Mouse (Mus musculus): ENCODE data around the gene Gdf2. TPM values are rescaled to one million over a fixed set of nuclear protein-coding genes. Genes with fewer than 3 reads are reported as not detected.

The Gdf2 gene
- polyA plus RNA-seq (2016; fragmentation: Nextera tagmentation; extraction: Ambion mirVana) = 0.69 and 4.3 TPM in 2 replicates

- 17% methylated on average over 8 of the region's 8 CpGs for whole genome bisulfite sequencing
- DNase-seq (ENCODE audit: low spot score) = no peak
- H3K27me3 ChIP-seq (ENCODE audit: insufficient read depth, poor library complexity, severe bottlenecking) = peaks cover 12% of the 10 kb centered on the region; the same call in 1 of the 2 replicates
- H3K27ac ChIP-seq = 0 out of 2 replicates have a peak within 1 kb of the TSS, but pooled peaks have one; percentile 44
- no peak within 1 kb of the TSS for H3K4me3 ChIP-seq
- no peaks in the 10 kb centered on the region for H3K36me3 ChIP-seq
- H3K9me3 ChIP-seq = no peaks in the 10 kb centered on the region
- H3K4me1 ChIP-seq = peaks cover 29% of the 10 kb centered on the region
Observed at GRCm38 (mm10) chr14:33940739-33941138, at the start of gene Gdf2. Gene Gdf2 (plus strand): TSS chr14:33941039.

- 87% methylated on average over 3 of the region's 3 CpGs for WGBS
- H3K9me3 ChIP-seq = no peaks in the 10 kb centered on the region
- peaks cover 7% of the 10 kb centered on the region; the same call in 1 of the 2 replicates for H3K27me3 ChIP-seq (ENCODE audit: insufficient read depth, poor library complexity, severe bottlenecking)
- DNase-seq (ENCODE audit: low spot score) = no peak
- no peak overlapping the region for H3K27ac ChIP-seq
- H3K36me3 ChIP-seq = no peaks in the 10 kb centered on the region
- no peak overlapping the region for H3K4me3 ChIP-seq
- H3K4me1 ChIP-seq = peaks cover 8% of the 10 kb centered on the region
Observed at GRCm38 (mm10) chr14:33891507-33891906, 49.3 kb upstream of the Gdf2 start.

- Histone ChIP-seq H3K27ac (no peak overlapping the region), H3K9me3 (no peaks in the 10 kb centered on the region), H3K4me1 (peaks cover 11% of the 10 kb centered on the region), H3K4me3 (no peak overlapping the region), H3K36me3 (no peaks in the 10 kb centered on the region), H3K27me3 (ENCODE audit: insufficient read depth, poor library complexity, severe bottlenecking) (peaks cover 14% of the 10 kb centered on the region; the same call in 1 of the 2 replicates)
- 77% methylated on average over 5 of the region's 5 CpGs for WGBS
- DNase-seq (ENCODE audit: low spot score) = peak; percentile 38
Observed at GRCm38 (mm10) chr14:33895777-33896176, 45.1 kb upstream of the Gdf2 start.

- Histone ChIP-seq H3K27ac (no peak overlapping the region), H3K27me3 (ENCODE audit: insufficient read depth, poor library complexity, severe bottlenecking) (peaks cover 14% of the 10 kb centered on the region; the same call in 1 of the 2 replicates), H3K4me3 (no peak overlapping the region), H3K4me1 (peaks cover 11% of the 10 kb centered on the region), H3K36me3 (no peaks in the 10 kb centered on the region), H3K9me3 (no peaks in the 10 kb centered on the region)
- WGBS = 24% methylated on average over 9 of the region's 9 CpGs
- no peak for DNase-seq (ENCODE audit: low spot score)
Observed at GRCm38 (mm10) chr14:33896628-33897300, 44.1 kb upstream of the Gdf2 start.

GRCm38 (mm10) chr14:33902783-33903182 is 38.1 kb upstream of the Gdf2 start:
- WGBS = 88% methylated on average over 4 of the region's 4 CpGs
- Histone ChIP-seq H3K9me3 (no peaks in the 10 kb centered on the region; the same call in 1 of the 2 replicates), H3K4me1 (no peaks in the 10 kb centered on the region), H3K4me3 (no peak overlapping the region), H3K36me3 (no peaks in the 10 kb centered on the region), H3K27ac (no peak overlapping the region), H3K27me3 (ENCODE audit: insufficient read depth, poor library complexity, severe bottlenecking) (peaks cover 10% of the 10 kb centered on the region; the same call in 1 of the 2 replicates)
- no peak for DNase-seq (ENCODE audit: low spot score)

GRCm38 (mm10) chr14:33903199-33903598 is 37.6 kb upstream of the Gdf2 start:
- Histone ChIP-seq H3K27me3 (ENCODE audit: insufficient read depth, poor library complexity, severe bottlenecking) (peaks cover 10% of the 10 kb centered on the region; the same call in 1 of the 2 replicates), H3K9me3 (no peaks in the 10 kb centered on the region; the same call in 1 of the 2 replicates), H3K27ac (no peak overlapping the region), H3K4me3 (no peak overlapping the region), H3K4me1 (peaks cover 3% of the 10 kb centered on the region), H3K36me3 (no peaks in the 10 kb centered on the region)
- no peak for DNase-seq (ENCODE audit: low spot score)
- WGBS = 70% methylated on average over 1 of the region's 1 CpGs

- H3K27ac ChIP-seq = no peak overlapping the region
- H3K4me1 ChIP-seq = peaks cover 8% of the 10 kb centered on the region
- H3K27me3 ChIP-seq (ENCODE audit: insufficient read depth, poor library complexity, severe bottlenecking) = 0 out of 2 replicates have a peak, but pooled peaks cover 3% of the 10 kb centered on the region
- H3K4me3 ChIP-seq = no peak overlapping the region
- DNase-seq (ENCODE audit: low spot score) = no peak
- no peaks in the 10 kb centered on the region; the same call in 1 of the 2 replicates for H3K9me3 ChIP-seq
- no peaks in the 10 kb centered on the region for H3K36me3 ChIP-seq
Observed at GRCm38 (mm10) chr14:33904851-33905250, 36.0 kb upstream of the Gdf2 start.

GRCm38 (mm10) chr14:33913727-33914126 is 27.1 kb upstream of the Gdf2 start:
- 26% methylated on average over 3 of the region's 3 CpGs for WGBS
- Histone ChIP-seq H3K27me3 (ENCODE audit: insufficient read depth, poor library complexity, severe bottlenecking) (peaks cover 50% of the 10 kb centered on the region), H3K27ac (no peak overlapping the region), H3K4me3 (no peak overlapping the region), H3K9me3 (no peaks in the 10 kb centered on the region), H3K4me1 (no peaks in the 10 kb centered on the region; the same call in 1 of the 2 replicates), H3K36me3 (no peaks in the 10 kb centered on the region)
- no peak for DNase-seq (ENCODE audit: low spot score)

GRCm38 (mm10) chr14:33914206-33914605 is 26.6 kb upstream of the Gdf2 start:
- Histone ChIP-seq H3K27me3 (ENCODE audit: insufficient read depth, poor library complexity, severe bottlenecking) (peaks cover 55% of the 10 kb centered on the region), H3K4me3 (no peak overlapping the region), H3K9me3 (no peaks in the 10 kb centered on the region), H3K36me3 (no peaks in the 10 kb centered on the region), H3K27ac (no peak overlapping the region), H3K4me1 (no peaks in the 10 kb centered on the region)
- WGBS = 87% methylated on average over 9 of the region's 9 CpGs
- no peak for DNase-seq (ENCODE audit: low spot score)

GRCm38 (mm10) chr14:33920727-33921559 is 19.9 kb upstream of the Gdf2 start:
- Histone ChIP-seq H3K27me3 (ENCODE audit: insufficient read depth, poor library complexity, severe bottlenecking) (peaks cover 95% of the 10 kb centered on the region), H3K4me3 (no peak overlapping the region), H3K4me1 (peaks cover 13% of the 10 kb centered on the region), H3K27ac (no peak overlapping the region), H3K36me3 (no peaks in the 10 kb centered on the region), H3K9me3 (no peaks in the 10 kb centered on the region)
- 54% methylated on average over 14 of the region's 14 CpGs for WGBS
- DNase-seq (ENCODE audit: low spot score) = no peak

GRCm38 (mm10) chr14:33922771-33923167 is 18.1 kb upstream of the Gdf2 start:
- H3K4me1 ChIP-seq = peaks cover 13% of the 10 kb centered on the region

GRCm38 (mm10) chr14:33923168-33924070 is 17.4 kb upstream of the Gdf2 start, which contains the start of gene Gdf10:
Gene Gdf10 (plus strand): TSS chr14:33923587.
- no peak for DNase-seq (ENCODE audit: low spot score)
- H3K9me3 ChIP-seq = no peaks in the 10 kb centered on the region
- H3K4me1 ChIP-seq = peaks cover 13% of the 10 kb centered on the region
- H3K4me3 ChIP-seq = peak within 1 kb of the TSS; percentile 74
- WGBS = under 1% methylated on average over 85 of the region's 85 CpGs
- H3K27me3 ChIP-seq (ENCODE audit: insufficient read depth, poor library complexity, severe bottlenecking) = peaks cover 97% of the 10 kb centered on the region
- H3K36me3 ChIP-seq = no peaks in the 10 kb centered on the region
- H3K27ac ChIP-seq = peak within 1 kb of the TSS; percentile 62

More at GRCm38 (mm10) chr14:33922771-33923167, 18.1 kb upstream of the Gdf2 start:
- Histone ChIP-seq H3K9me3 (no peaks in the 10 kb centered on the region), H3K27me3 (ENCODE audit: insufficient read depth, poor library complexity, severe bottlenecking) (peaks cover 95% of the 10 kb centered on the region), H3K36me3 (no peaks in the 10 kb centered on the region), H3K4me3 (peak overlapping the region; percentile 74), H3K27ac (no peak overlapping the region)
- DNase-seq (ENCODE audit: low spot score) = no peak
- WGBS = 20% methylated on average over 8 of the region's 8 CpGs
